Mouse (Mus musculus) testis, adult 2 months (tissue): ENCODE measurements at regions not wholly inside any gene's neighbourhood (a gene's known extent, or its start where the extent isn't known, plus 50 kb on each side); places are given as distances from the start of the nearest gene placed in this dataset.

ENCODE experiments used
- H3K27ac ChIP-seq: fragments of 200-500 bp; 2 replicates; pipeline ENCODE4 v1.5.1; 2012; ENCODE audit warnings: low read depth, low read length; ENCODE audit not compliant: control insufficient read depth, insufficient read depth
- H3K27me3 ChIP-seq: fragments of 200-500 bp; 2 replicates; pipeline ENCODE4 v1.6.1; 2012; ENCODE audit warnings: mild to moderate bottlenecking, low read length, moderate library complexity; ENCODE audit not compliant: control insufficient read depth, insufficient read depth
- H3K36me3 ChIP-seq: fragments of 200-500 bp; 2 replicates; pipeline ENCODE4 v1.6.1; 2012; ENCODE audit warnings: mild to moderate bottlenecking, low read length; ENCODE audit not compliant: control insufficient read depth, insufficient read depth
- H3K4me1 ChIP-seq: fragments of 200-500 bp; 2 replicates; pipeline ENCODE4 v1.6.1; 2012; ENCODE audit warnings: low read length; ENCODE audit not compliant: control insufficient read depth, insufficient read depth
- H3K4me3 ChIP-seq: fragments of 200-500 bp; 2 replicates; pipeline ENCODE4 v1.5.1; 2012; ENCODE audit warnings: low read depth, mild to moderate bottlenecking, low read length, moderate library complexity, mixed read lengths; ENCODE audit not compliant: control insufficient read depth
- CTCF ChIP-seq: fragments of 200-500 bp; IDR thresholded peaks from 2 replicates; pipeline ENCODE4 v1.5.1; 2012; ENCODE audit warnings: low read depth, mild to moderate bottlenecking, inconsistent platforms, low read length, moderate library complexity; ENCODE audit not compliant: control insufficient read depth, insufficient read depth, insufficient replicate concordance
- POLR2A ChIP-seq: fragments of 200-500 bp; IDR thresholded peaks from 2 replicates; pipeline ENCODE4 v1.6.1; 2012; ENCODE audit warnings: low read depth, mild to moderate bottlenecking, inconsistent platforms, low read length, moderate library complexity; ENCODE audit not compliant: control insufficient read depth

- Histone ChIP-seq H3K27me3 (no peaks in the 10 kb centered on the region), H3K4me3 (no peak overlapping the region), H3K27ac (no peak overlapping the region), H3K4me1 (no peaks in the 10 kb centered on the region), H3K36me3 (no peaks in the 10 kb centered on the region)
- no peak for TF ChIP-seq POLR2A
- no peak for TF ChIP-seq CTCF
Observed at GRCm38 (mm10) chr19:23044510-23045464, 96.2 kb upstream of the Klf9 start.

GRCm38 (mm10) chr19:23051456-23051855 is 89.6 kb upstream of the Klf9 start:
- Histone ChIP-seq H3K4me3 (no peak overlapping the region), H3K27me3 (no peaks in the 10 kb centered on the region), H3K4me1 (no peaks in the 10 kb centered on the region), H3K27ac (no peak overlapping the region), H3K36me3 (no peaks in the 10 kb centered on the region)
- TF ChIP-seq CTCF, result no peak
- no peak for TF ChIP-seq POLR2A

GRCm38 (mm10) chr19:23054440-23054839 is 86.6 kb upstream of the Klf9 start:
- Histone ChIP-seq H3K27ac (no peak overlapping the region), H3K4me1 (peaks cover 9% of the 10 kb centered on the region), H3K27me3 (no peaks in the 10 kb centered on the region), H3K4me3 (no peak overlapping the region), H3K36me3 (no peaks in the 10 kb centered on the region)
- TF ChIP-seq CTCF (no peak), POLR2A (no peak)

- Histone ChIP-seq H3K27ac (peak overlapping the region; percentile 73), H3K4me1 (peaks cover 9% of the 10 kb centered on the region), H3K27me3 (no peaks in the 10 kb centered on the region), H3K36me3 (no peaks in the 10 kb centered on the region), H3K4me3 (no peak overlapping the region)
- no peak for TF ChIP-seq POLR2A
- TF ChIP-seq CTCF, result no peak
Observed at GRCm38 (mm10) chr19:23055916-23056805, 84.9 kb upstream of the Klf9 start.

- Histone ChIP-seq H3K4me1 (peaks cover 9% of the 10 kb centered on the region), H3K27me3 (no peaks in the 10 kb centered on the region), H3K4me3 (peak overlapping the region; percentile 7), H3K36me3 (no peaks in the 10 kb centered on the region), H3K27ac (peak overlapping the region; percentile 90)
- 0 out of 2 replicates have a peak, but pooled peaks have one; percentile 32 for TF ChIP-seq POLR2A
- no peak for TF ChIP-seq CTCF
Observed at GRCm38 (mm10) chr19:23056851-23057707, 83.9 kb upstream of the Klf9 start.

GRCm38 (mm10) chr19:23057739-23058501 is 83.1 kb upstream of the Klf9 start:
- Histone ChIP-seq H3K4me1 (peaks cover 9% of the 10 kb centered on the region), H3K27me3 (no peaks in the 10 kb centered on the region), H3K36me3 (no peaks in the 10 kb centered on the region), H3K27ac (peak overlapping the region; percentile 90), H3K4me3 (no peak overlapping the region)
- no peak for TF ChIP-seq CTCF
- TF ChIP-seq POLR2A, result peak; percentile 51
